In the genomic region with DNA sequence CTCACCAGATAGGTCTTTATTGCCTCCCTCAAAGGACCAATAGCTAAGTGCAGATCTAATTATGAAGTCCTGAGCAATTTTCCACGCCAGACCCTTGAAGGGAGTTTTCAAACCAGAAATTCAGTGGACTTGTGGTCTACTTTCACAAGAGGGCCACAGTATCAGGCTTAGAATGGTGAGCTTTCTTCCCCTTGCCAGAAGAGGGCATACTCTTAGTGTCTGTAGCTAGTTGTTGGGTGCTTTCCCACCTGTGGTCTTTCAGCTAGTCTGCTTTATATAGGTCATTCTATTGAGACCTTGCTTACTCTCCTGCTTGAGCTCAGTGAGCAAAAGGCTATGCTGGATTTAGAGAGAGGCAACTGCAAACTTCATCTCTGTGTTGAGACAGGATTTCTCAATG, we compare ENCODE assay signal across 25 mouse cellular contexts. TPM values are rescaled to one million over a fixed set of nuclear protein-coding genes. Genes with fewer than 3 reads are reported as not detected.
DNase-seq lines count a peak whose midpoint lies in the region; ATAC-seq and TF ChIP-seq lines count a peak whose summit lies in the region.
"Had no signal": no experiment of that assay in that cellular context is flagged by ENCODE, and none has a peak within 500 bp of the region (broad histone marks: within the 10 kb centered on the region; RNA-seq: fewer than 3 reads in every experiment).

No protein-coding gene starts in this region.

- TF ChIP-seq EP300 in stomach, postnatal 0 days (optimal IDR thresholded peaks at IDR 0.05): no peak

- no peak overlapping the region for H3K27ac ChIP-seq in intestine, postnatal 0 days (ENCODE audit: low read depth, low read length)
- H3K27ac ChIP-seq in intestine, embryonic 15.5 days: no peak overlapping the region
- H3K27ac ChIP-seq in midbrain, postnatal 0 days (ENCODE audit: low read depth, low read length): no peak overlapping the region
- no peak overlapping the region for H3K27ac ChIP-seq in midbrain, embryonic 16.5 days (ENCODE audit: low read length)
- no peak overlapping the region for H3K27ac ChIP-seq in stomach, postnatal 0 days (replicated peaks)
- no peak overlapping the region for H3K27ac ChIP-seq in kidney, embryonic 16.5 days (ENCODE audit: low read length)
- H3K27ac ChIP-seq: forebrain, embryonic 15.5 days; gastrocnemius, adult 2 months; hindbrain, embryonic 12.5 days; limb, embryonic 15.5 days; midbrain, embryonic 15.5 days; neural tube, embryonic 12.5 days had no signal

- H3K4me3 ChIP-seq in intestine, postnatal 0 days (ENCODE audit: low read depth, low read length): no peak overlapping the region
- H3K4me3 ChIP-seq in intestine, embryonic 15.5 days (replicated peaks): no peak overlapping the region
- H3K4me3 ChIP-seq in midbrain, postnatal 0 days (ENCODE audit: low read depth, low read length): no peak overlapping the region
- H3K4me3 ChIP-seq in midbrain, embryonic 16.5 days (ENCODE audit: low read depth, low read length): no peak overlapping the region
- no peak overlapping the region for H3K4me3 ChIP-seq in stomach, postnatal 0 days (ENCODE audit: low read depth, low read length)
- no peak overlapping the region for H3K4me3 ChIP-seq in kidney, embryonic 16.5 days (ENCODE audit: low read length)
- H3K4me3 ChIP-seq: erythroblast, embryonic 14.5 days; forebrain, embryonic 15.5 days; gastrocnemius, adult 2 months; hindbrain, embryonic 12.5 days; limb, embryonic 15.5 days; midbrain, embryonic 15.5 days; neural tube, embryonic 12.5 days had no signal

- H3K27me3 ChIP-seq in intestine, postnatal 0 days (replicated peaks; ENCODE audit: control insufficient read depth, insufficient read depth, low read length): no peaks in the 10 kb centered on the region
- H3K27me3 ChIP-seq in intestine, embryonic 15.5 days (replicated peaks): no peaks in the 10 kb centered on the region
- no peaks in the 10 kb centered on the region for H3K27me3 ChIP-seq in midbrain, postnatal 0 days (ENCODE audit: insufficient read depth, low read length)
- no peaks in the 10 kb centered on the region for H3K27me3 ChIP-seq in midbrain, embryonic 16.5 days (ENCODE audit: control insufficient read depth, insufficient read depth, low read depth, low read length)
- H3K27me3 ChIP-seq in stomach, postnatal 0 days (ENCODE audit: control insufficient read depth, insufficient read depth, low read length): no peaks in the 10 kb centered on the region
- H3K27me3 ChIP-seq in kidney, embryonic 16.5 days (ENCODE audit: insufficient read depth, low read length): no peaks in the 10 kb centered on the region
- H3K27me3 ChIP-seq: forebrain, embryonic 15.5 days; limb, embryonic 15.5 days; midbrain, embryonic 15.5 days; neural tube, embryonic 12.5 days had no signal

- WGBS in intestine, postnatal 0 days: 64% methylated on average over 1 of the region's 1 CpGs
- 70% methylated on average over 1 of the region's 1 CpGs for WGBS in intestine, embryonic 15.5 days
- 64% methylated on average over 1 of the region's 1 CpGs for WGBS in midbrain, postnatal 0 days
- 50% methylated on average over 1 of the region's 1 CpGs for WGBS in midbrain, embryonic 16.5 days
- 55% methylated on average over 1 of the region's 1 CpGs for WGBS in stomach, postnatal 0 days
- 65% methylated on average over 1 of the region's 1 CpGs for WGBS in kidney, embryonic 16.5 days

- H3K36me3 ChIP-seq in intestine, postnatal 0 days (ENCODE audit: control insufficient read depth, insufficient read depth): no peaks in the 10 kb centered on the region
- H3K36me3 ChIP-seq in intestine, embryonic 15.5 days: no peaks in the 10 kb centered on the region
- H3K36me3 ChIP-seq in midbrain, postnatal 0 days (ENCODE audit: insufficient read depth, low read length): no peaks in the 10 kb centered on the region
- H3K36me3 ChIP-seq in midbrain, embryonic 16.5 days (ENCODE audit: control insufficient read depth, insufficient read depth, low read length): no peaks in the 10 kb centered on the region
- no peaks in the 10 kb centered on the region for H3K36me3 ChIP-seq in stomach, postnatal 0 days (ENCODE audit: control insufficient read depth, insufficient read depth, low read length)
- no peaks in the 10 kb centered on the region for H3K36me3 ChIP-seq in kidney, embryonic 16.5 days (ENCODE audit: insufficient read depth, low read length)
- H3K36me3 ChIP-seq: forebrain, embryonic 15.5 days; hindbrain, embryonic 12.5 days; limb, embryonic 15.5 days; midbrain, embryonic 15.5 days; neural tube, embryonic 12.5 days had no signal

- no peaks in the 10 kb centered on the region for H3K4me1 ChIP-seq in intestine, postnatal 0 days (replicated peaks; ENCODE audit: control insufficient read depth, insufficient read depth, low read length)
- peaks cover 13% of the 10 kb centered on the region for H3K4me1 ChIP-seq in intestine, embryonic 15.5 days (replicated peaks)
- H3K4me1 ChIP-seq in midbrain, postnatal 0 days (ENCODE audit: insufficient read depth, low read length): no peaks in the 10 kb centered on the region
- H3K4me1 ChIP-seq in midbrain, embryonic 16.5 days (ENCODE audit: control insufficient read depth, insufficient read depth, low read length): peaks cover 3% of the 10 kb centered on the region
- no peaks in the 10 kb centered on the region for H3K4me1 ChIP-seq in stomach, postnatal 0 days (replicated peaks; ENCODE audit: control insufficient read depth, insufficient read depth)
- peaks cover 12% of the 10 kb centered on the region; the same call in 1 of the 2 replicates for H3K4me1 ChIP-seq in kidney, embryonic 16.5 days (ENCODE audit: insufficient read depth, low read length)

- no peaks in the 10 kb centered on the region for H3K9me3 ChIP-seq in intestine, postnatal 0 days (ENCODE audit: control insufficient read depth)
- H3K9me3 ChIP-seq in intestine, embryonic 15.5 days: no peaks in the 10 kb centered on the region
- no peaks in the 10 kb centered on the region for H3K9me3 ChIP-seq in midbrain, postnatal 0 days (ENCODE audit: low read length)
- H3K9me3 ChIP-seq in midbrain, embryonic 16.5 days (replicated peaks; ENCODE audit: control insufficient read depth, low read length, poor library complexity, severe bottlenecking): no peaks in the 10 kb centered on the region
- 0 out of 2 replicates have a peak, but pooled peaks cover 3% of the 10 kb centered on the region for H3K9me3 ChIP-seq in stomach, postnatal 0 days (ENCODE audit: control insufficient read depth, low read length)
- peaks cover 5% of the 10 kb centered on the region; the same call in 1 of the 2 replicates for H3K9me3 ChIP-seq in kidney, embryonic 16.5 days (ENCODE audit: low read length)
- H3K9me3 ChIP-seq: limb, embryonic 15.5 days; midbrain, embryonic 15.5 days had no signal

- DNase-seq in midbrain, postnatal 0 days (ENCODE audit: low spot score): no peak
- peak; percentile 33 for DNase-seq in R1 (ENCODE audit: low read depth, low spot score)
- DNase-seq in stomach, postnatal 0 days (ENCODE audit: low spot score): no peak
- DNase-seq in adrenal gland, postnatal 25 days: no peak
- DNase-seq: cerebellum, adult 11 months; cerebellum, postnatal 36 days; gastrocnemius, adult 2 months; kidney, adult 11 months; kidney, postnatal 25 days; lung, postnatal 10 days; thymus, postnatal 25 days had no signal

- no peak overlapping the region for H3K9ac ChIP-seq in intestine, postnatal 0 days (ENCODE audit: low read depth, low read length)
- no peak overlapping the region for H3K9ac ChIP-seq in intestine, embryonic 15.5 days
- H3K9ac ChIP-seq in midbrain, postnatal 0 days (replicated peaks; ENCODE audit: low read length, poor library complexity, severe bottlenecking): no peak overlapping the region
- no peak overlapping the region for H3K9ac ChIP-seq in midbrain, embryonic 16.5 days (ENCODE audit: low read depth, low read length)
- H3K9ac ChIP-seq in stomach, postnatal 0 days (ENCODE audit: low read length): no peak overlapping the region
- H3K9ac ChIP-seq in kidney, embryonic 16.5 days (replicated peaks; ENCODE audit: low read length): no peak overlapping the region
- H3K9ac ChIP-seq: forebrain, embryonic 15.5 days; hindbrain, embryonic 12.5 days; limb, embryonic 15.5 days; midbrain, embryonic 15.5 days; neural tube, embryonic 12.5 days had no signal

- H3K4me2 ChIP-seq in intestine, postnatal 0 days (replicated peaks; ENCODE audit: low read depth): no peak overlapping the region
- no peak overlapping the region for H3K4me2 ChIP-seq in intestine, embryonic 15.5 days (replicated peaks)
- no peak overlapping the region for H3K4me2 ChIP-seq in midbrain, postnatal 0 days (ENCODE audit: low read depth, low read length, poor library complexity, severe bottlenecking)
- H3K4me2 ChIP-seq in midbrain, embryonic 16.5 days (ENCODE audit: low read length): no peak overlapping the region
- H3K4me2 ChIP-seq in stomach, postnatal 0 days (replicated peaks; ENCODE audit: low read depth): no peak overlapping the region
- no peak overlapping the region for H3K4me2 ChIP-seq in kidney, embryonic 16.5 days (replicated peaks; ENCODE audit: low read depth, low read length)
- H3K4me2 ChIP-seq: forebrain, embryonic 15.5 days; hindbrain, embryonic 12.5 days; limb, embryonic 15.5 days; midbrain, embryonic 15.5 days; neural tube, embryonic 12.5 days had no signal

- ATAC-seq in intestine, postnatal 0 days: no peak
- no peak for ATAC-seq in intestine, embryonic 15.5 days
- no peak for ATAC-seq in midbrain, postnatal 0 days (ENCODE audit: low FRiP score)
- no peak for ATAC-seq in midbrain, embryonic 16.5 days
- ATAC-seq in stomach, postnatal 0 days (ENCODE audit: low FRiP score, low TSS enrichment): no peak
- ATAC-seq in kidney, embryonic 16.5 days (ENCODE audit: low FRiP score, low TSS enrichment): no peak
- ATAC-seq: forebrain, embryonic 15.5 days; midbrain, embryonic 15.5 days had no signal

- TF ChIP-seq CTCF in intestine, postnatal 0 days (IDR thresholded peaks at IDR 0.05; ENCODE audit: low read depth): peak; percentile 58
- TF ChIP-seq CTCF in midbrain, postnatal 0 days (IDR thresholded peaks at IDR 0.05): 0 out of 2 replicates have a peak, but pooled peaks have one; percentile 14
- TF ChIP-seq CTCF in stomach, postnatal 0 days (IDR thresholded peaks at IDR 0.05; ENCODE audit: low read depth): peak; percentile 41

RNA-seq across cellular contexts. Expression of gene Stag3, which starts 3.5 kb away (rescaled TPM):
- 6.3 and 7.5 TPM in 2 replicates for polyA plus RNA-seq in intestine, postnatal 0 days (2015; fragmentation: Nextera tagmentation; extraction: Ambion mirVana)
- 2.0 and 2.9 TPM in 2 replicates for polyA plus RNA-seq in intestine, embryonic 15.5 days (2015; fragmentation: Nextera tagmentation; extraction: Ambion mirVana)
- 22.5 and 33.2 TPM in 2 replicates for total RNA-seq in midbrain, postnatal 0 days (2014; rRNA removed)
- 8.8 and 9.6 TPM in 2 replicates for polyA plus RNA-seq in midbrain, postnatal 0 days (2015; fragmentation: Nextera tagmentation; extraction: Ambion mirVana)
- polyA plus RNA-seq in midbrain, embryonic 16.5 days (2015; fragmentation: Nextera tagmentation; extraction: Ambion mirVana): 11.7 and 13.1 TPM in 2 replicates
- polyA plus RNA-seq in stomach, postnatal 0 days (2015; fragmentation: Nextera tagmentation; extraction: Ambion mirVana): 0.50 and 0.74 TPM in 2 replicates
- total RNA-seq in adrenal gland, postnatal 25 days (2021): not detected in 2 replicates
- polyA plus RNA-seq in kidney, embryonic 16.5 days (2015; fragmentation: Nextera tagmentation; extraction: Ambion mirVana): 4.3 TPM in 2 replicates
- total RNA-seq: gastrocnemius, adult 2 months; heart, adult 8-10 months had no signal

RNA-seq across cellular contexts. Expression of gene Gpc2, which starts 3.7 kb away (rescaled TPM):
- 1.4 TPM in 2 replicates for polyA plus RNA-seq in intestine, postnatal 0 days (2015; fragmentation: Nextera tagmentation; extraction: Ambion mirVana)
- 13.7 and 15.2 TPM in 2 replicates for polyA plus RNA-seq in intestine, embryonic 15.5 days (2015; fragmentation: Nextera tagmentation; extraction: Ambion mirVana)
- total RNA-seq in midbrain, postnatal 0 days (2014; rRNA removed): 134 and 154 TPM in 2 replicates
- polyA plus RNA-seq in midbrain, postnatal 0 days (2015; fragmentation: Nextera tagmentation; extraction: Ambion mirVana): 50.5 and 50.7 TPM in 2 replicates
- 179 and 220 TPM in 2 replicates for polyA plus RNA-seq in midbrain, embryonic 16.5 days (2015; fragmentation: Nextera tagmentation; extraction: Ambion mirVana)
- 1.8 and 2.3 TPM in 2 replicates for polyA plus RNA-seq in stomach, postnatal 0 days (2015; fragmentation: Nextera tagmentation; extraction: Ambion mirVana)
- 0.81 and 0.91 TPM in 2 replicates for total RNA-seq in adrenal gland, postnatal 25 days (2021)
- polyA plus RNA-seq in kidney, embryonic 16.5 days (2015; fragmentation: Nextera tagmentation; extraction: Ambion mirVana): 31.2 and 32.8 TPM in 2 replicates

RNA-seq across cellular contexts. Expression of gene Gm43720, which starts 3.8 kb away (rescaled TPM):
- polyA plus RNA-seq in intestine, postnatal 0 days (2015; fragmentation: Nextera tagmentation; extraction: Ambion mirVana): 0.07 TPM in 2 replicates
- not detected in 2 replicates for polyA plus RNA-seq in intestine, embryonic 15.5 days (2015; fragmentation: Nextera tagmentation; extraction: Ambion mirVana)
- total RNA-seq in midbrain, postnatal 0 days (2014; rRNA removed): 0.11 TPM in 1 of 2 replicates, not detected in the other
- 0.05 TPM in 1 of 2 replicates, not detected in the other for polyA plus RNA-seq in midbrain, postnatal 0 days (2015; fragmentation: Nextera tagmentation; extraction: Ambion mirVana)
- 0.09 and 0.27 TPM in 2 replicates for polyA plus RNA-seq in midbrain, embryonic 16.5 days (2015; fragmentation: Nextera tagmentation; extraction: Ambion mirVana)
- 0.17 and 0.36 TPM in 2 replicates for polyA plus RNA-seq in stomach, postnatal 0 days (2015; fragmentation: Nextera tagmentation; extraction: Ambion mirVana)
- total RNA-seq in adrenal gland, postnatal 25 days (2021): not detected in 2 replicates
- polyA plus RNA-seq in kidney, embryonic 16.5 days (2015; fragmentation: Nextera tagmentation; extraction: Ambion mirVana): 0.15 and 0.28 TPM in 2 replicates
- total RNA-seq: gastrocnemius, adult 2 months; heart, adult 8-10 months; megakaryocyte, adult 5-6 weeks had no signal
- polyA plus RNA-seq: embryonic facial prominence, embryonic 11.5 days; erythroblast, embryonic 14.5 days; spleen, adult 2 months had no signal

RNA-seq across cellular contexts. Expression of gene Gal3st4, which starts 10.9 kb away (rescaled TPM):
- polyA plus RNA-seq in intestine, postnatal 0 days (2015; fragmentation: Nextera tagmentation; extraction: Ambion mirVana): 0.63 and 0.65 TPM in 2 replicates
- polyA plus RNA-seq in intestine, embryonic 15.5 days (2015; fragmentation: Nextera tagmentation; extraction: Ambion mirVana): 1.0 and 1.4 TPM in 2 replicates
- total RNA-seq in midbrain, postnatal 0 days (2014; rRNA removed): 0.71 and 1.4 TPM in 2 replicates
- 1.7 TPM in 2 replicates for polyA plus RNA-seq in midbrain, postnatal 0 days (2015; fragmentation: Nextera tagmentation; extraction: Ambion mirVana)
- polyA plus RNA-seq in midbrain, embryonic 16.5 days (2015; fragmentation: Nextera tagmentation; extraction: Ambion mirVana): 1.8 and 2.3 TPM in 2 replicates
- polyA plus RNA-seq in stomach, postnatal 0 days (2015; fragmentation: Nextera tagmentation; extraction: Ambion mirVana): 3.6 and 4.5 TPM in 2 replicates
- not detected in 2 replicates for total RNA-seq in adrenal gland, postnatal 25 days (2021)
- 2.3 and 2.7 TPM in 2 replicates for polyA plus RNA-seq in kidney, embryonic 16.5 days (2015; fragmentation: Nextera tagmentation; extraction: Ambion mirVana)
- total RNA-seq: megakaryocyte, adult 5-6 weeks had no signal
- polyA plus RNA-seq: erythroblast, embryonic 14.5 days had no signal

RNA-seq across cellular contexts. Expression of gene BC037034, which starts 19.7 kb away (rescaled TPM):
- polyA plus RNA-seq in intestine, postnatal 0 days (2015; fragmentation: Nextera tagmentation; extraction: Ambion mirVana): 4.4 and 4.8 TPM in 2 replicates
- polyA plus RNA-seq in intestine, embryonic 15.5 days (2015; fragmentation: Nextera tagmentation; extraction: Ambion mirVana): 4.8 and 5.1 TPM in 2 replicates
- 73.1 and 79.2 TPM in 2 replicates for total RNA-seq in midbrain, postnatal 0 days (2014; rRNA removed)
- 15.4 and 17.3 TPM in 2 replicates for polyA plus RNA-seq in midbrain, postnatal 0 days (2015; fragmentation: Nextera tagmentation; extraction: Ambion mirVana)
- polyA plus RNA-seq in midbrain, embryonic 16.5 days (2015; fragmentation: Nextera tagmentation; extraction: Ambion mirVana): 14.7 and 15.6 TPM in 2 replicates
- polyA plus RNA-seq in stomach, postnatal 0 days (2015; fragmentation: Nextera tagmentation; extraction: Ambion mirVana): 2.4 and 3.3 TPM in 2 replicates
- total RNA-seq in adrenal gland, postnatal 25 days (2021): 31.6 and 38.4 TPM in 2 replicates
- polyA plus RNA-seq in kidney, embryonic 16.5 days (2015; fragmentation: Nextera tagmentation; extraction: Ambion mirVana): 5.0 and 6.6 TPM in 2 replicates
